Mouse (Mus musculus) embryo, embryonic 11 days (tissue): ENCODE measurements at regions not wholly inside any gene's neighbourhood (a gene's known extent, or its start where the extent isn't known, plus 50 kb on each side); places are given as distances from the start of the nearest gene placed in this dataset.

ENCODE experiments used
- DNase-seq: peaks from one replicate; pipeline ENCODE4 v3.0.0-alpha.2; 2015

- DNase-seq, result no peak
These were observed 65.7 kb upstream of the Klf12 start for GRCm38 (mm10) chr14:100350021-100350790.

GRCm38 (mm10) chr14:100348336-100349164, 64.1 kb upstream of the Klf12 start:
- no peak for DNase-seq

- no peak for DNase-seq
These were observed 52.4 kb upstream of the Klf12 start for GRCm38 (mm10) chr14:100336926-100337325.
